Mouse (Mus musculus) left cerebral cortex, adult 2 months (tissue): ENCODE measurements around the gene Ltbp1. TPM values are rescaled to one million over a fixed set of nuclear protein-coding genes. Genes with fewer than 3 reads are reported as not detected.

ENCODE experiments used
- DNase-seq, 2 experiments: peaks; one replicate each; pipeline ENCODE4 v3.0.0; 2021 to 2022; ENCODE audit warnings: low spot score in 2 of 2, mixed read lengths in 1 of 2; ENCODE audit errors: extremely low spot score in 1 of 2
- H3K27ac ChIP-seq: fragments of 200-600 bp; 2 replicates; pipeline ENCODE4 v1.8.1; 2022
- H3K4me3 ChIP-seq: fragments of 200-600 bp; 2 replicates; pipeline ENCODE4 v1.8.1; 2022
- CTCF ChIP-seq: fragments of 200-600 bp; IDR thresholded peaks from 2 replicates; pipeline ENCODE4 v1.8.1; 2022; ENCODE audit warnings: antibody characterized with exemption, mild to moderate bottlenecking, moderate library complexity
- intact Hi-C: fragments of 180-260 bp; cut with DNase I; formaldehyde crosslinking; loops from one replicate; pipeline ENCODE4 v1.15.1; 2025
- total RNA-seq, 2 experiments: library from RNA; stranded (reverse); gene quantifications; 2 replicates each; pipeline ENCODE4 v1.2.3; 2021

Ltbp1 gene
- total RNA-seq, 2 experiments from 2014 or later, result 8.5 to 9.3 TPM

DNA sequence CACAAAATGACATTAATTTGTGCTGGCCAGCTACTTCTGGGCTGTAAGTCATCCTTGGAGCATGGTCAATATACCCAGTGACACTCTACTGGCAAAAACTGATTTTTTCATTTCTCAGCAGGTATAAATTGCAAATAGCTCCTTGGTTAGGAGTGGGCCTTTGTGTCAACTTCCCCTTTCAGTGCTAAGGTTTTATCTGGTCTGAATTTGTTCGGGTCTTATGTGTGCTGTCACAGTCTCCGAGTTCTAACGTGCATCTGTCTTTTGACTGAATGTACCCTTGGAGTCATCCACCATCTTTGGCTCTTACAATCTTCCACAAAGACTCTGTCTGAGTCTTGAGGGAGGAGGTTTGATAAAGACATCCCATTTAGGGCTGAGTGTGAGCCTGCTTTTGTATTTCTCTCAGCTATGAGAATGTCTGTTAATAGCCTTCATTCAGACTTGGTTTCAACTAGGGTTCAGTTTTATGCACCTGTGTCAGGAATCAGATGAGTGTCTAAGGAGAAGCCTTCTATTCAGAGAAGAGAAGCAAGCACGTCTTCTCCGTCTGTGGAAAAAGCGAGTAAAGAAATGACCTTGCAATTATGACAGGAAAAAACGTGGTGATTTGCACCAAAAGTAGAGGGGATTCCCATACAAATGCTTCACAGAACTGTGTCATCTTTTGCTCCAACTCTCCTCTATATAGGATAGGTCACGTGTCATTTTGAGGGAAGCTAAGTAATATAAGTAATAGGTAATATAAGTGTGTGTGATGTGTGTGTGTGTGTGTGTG is 181.6 kb downstream of the Ltbp1 start:
- TF ChIP-seq CTCF, result no peak
- intact Hi-C loops, result no loop called here
- H3K27ac ChIP-seq, result no peak overlapping the region
- DNase-seq, result no peak
- H3K4me3 ChIP-seq, result no peak overlapping the region

DNA sequence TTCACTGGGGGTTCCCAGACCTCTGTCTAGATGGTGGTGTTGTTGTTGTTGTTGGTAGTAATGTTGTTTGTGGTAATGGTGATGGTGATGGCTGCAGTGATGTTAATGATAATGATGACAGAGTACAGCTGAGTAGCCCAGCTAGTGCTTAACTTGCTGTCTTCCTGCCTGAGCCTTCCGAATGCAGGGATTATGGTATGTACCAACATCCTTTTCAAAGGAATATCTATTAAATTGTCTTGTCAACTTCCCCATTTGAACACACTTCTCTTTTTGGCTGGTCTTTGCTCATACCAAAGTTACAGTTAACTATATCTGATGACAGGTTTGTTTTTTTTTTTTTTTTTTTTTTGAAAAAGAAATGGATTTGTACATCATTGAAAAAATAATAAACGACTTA is 191.6 kb downstream of the Ltbp1 start:
- DNase-seq, result no peak
- TF ChIP-seq CTCF, result no peak
- intact Hi-C loops, result no loop called here
- no peak overlapping the region for H3K27ac ChIP-seq
- no peak overlapping the region for H3K4me3 ChIP-seq

DNA sequence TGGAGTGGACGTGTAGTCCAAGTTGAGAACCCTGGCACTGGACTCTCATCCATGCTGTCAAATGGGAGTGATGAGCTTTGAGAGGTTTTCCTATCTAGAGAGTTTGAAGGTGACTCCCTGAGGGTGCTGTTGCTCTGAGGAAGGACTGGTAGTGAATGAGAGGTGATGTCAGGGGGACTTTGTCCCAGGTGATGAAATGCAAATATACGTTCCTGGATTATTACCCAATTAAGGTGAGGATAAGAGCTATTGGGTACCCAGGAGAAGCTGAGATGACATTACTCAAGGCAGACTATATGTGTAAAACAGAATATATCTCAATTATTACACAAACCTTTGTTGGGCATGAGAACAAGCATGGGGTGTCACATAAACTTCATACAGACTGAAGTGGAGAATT is 193.4 kb downstream of the Ltbp1 start:
- TF ChIP-seq CTCF, result no peak
- no peak for DNase-seq
- no peak overlapping the region for H3K27ac ChIP-seq
- H3K4me3 ChIP-seq, result no peak overlapping the region
- intact Hi-C loops, result no loop called here

DNA sequence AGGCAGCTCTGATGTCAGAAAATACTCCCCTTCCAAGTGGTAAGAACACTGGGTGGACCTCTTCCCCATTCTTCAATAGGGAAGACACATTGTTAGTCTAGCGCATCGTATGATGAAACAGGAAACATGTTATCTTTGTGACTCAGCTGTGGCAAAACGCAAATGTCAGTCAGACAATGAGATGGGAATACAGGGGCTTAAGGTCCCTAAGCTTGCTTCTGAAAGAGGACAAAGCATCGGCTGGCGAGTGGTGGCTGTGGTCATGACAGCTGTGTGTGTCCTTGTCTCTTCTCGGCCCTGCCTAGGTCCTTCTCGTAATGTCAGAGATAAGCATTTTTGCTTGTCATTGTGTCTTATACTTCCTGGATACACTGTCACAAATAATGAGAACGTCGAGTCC is 194.3 kb downstream of the Ltbp1 start:
- no peak for TF ChIP-seq CTCF
- intact Hi-C loops, result no loop called here
- Histone ChIP-seq H3K27ac (no peak overlapping the region), H3K4me3 (no peak overlapping the region)
- DNase-seq, result no peak

DNA sequence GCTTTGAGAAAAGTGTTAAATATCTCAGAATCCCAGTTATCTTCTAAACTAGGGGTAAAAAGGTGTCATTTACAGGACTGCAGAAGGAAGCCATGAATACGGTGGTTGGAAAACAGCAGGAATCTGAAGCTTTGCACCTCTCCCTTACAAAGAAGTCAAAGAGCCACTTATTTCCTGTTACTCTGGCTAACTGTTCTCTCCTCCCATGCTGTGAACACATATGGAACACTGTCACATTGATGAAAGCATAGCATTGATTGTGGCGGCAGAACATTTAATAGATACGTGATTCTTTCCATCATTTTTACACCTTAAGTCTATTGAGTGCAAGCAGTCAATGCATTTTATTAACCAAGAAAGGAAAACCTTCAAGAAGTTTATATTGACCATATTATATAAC is 196.9 kb downstream of the Ltbp1 start:
- intact Hi-C loops, result no loop called here
- TF ChIP-seq CTCF, result no peak
- Histone ChIP-seq H3K4me3 (no peak overlapping the region), H3K27ac (no peak overlapping the region)
- no peak for DNase-seq

DNA sequence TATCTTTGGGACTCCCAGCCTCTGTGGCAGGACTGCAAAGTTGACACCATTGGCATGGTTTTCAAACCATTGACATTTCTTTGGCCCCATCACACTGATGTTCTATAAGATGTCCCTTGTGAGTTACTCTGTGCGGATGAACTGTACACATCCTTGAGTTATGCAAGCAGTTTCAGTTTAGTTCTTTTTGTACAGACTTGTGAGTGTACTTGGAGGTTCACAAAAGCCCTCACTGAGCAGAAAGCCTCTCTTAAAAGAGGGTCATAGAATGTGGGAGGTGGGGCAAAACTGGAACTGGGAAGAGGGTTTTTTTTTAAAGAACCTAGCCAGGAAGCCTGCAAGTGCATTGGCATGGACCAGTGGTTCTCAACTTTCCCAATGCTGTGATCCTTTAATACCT is 198.7 kb downstream of the Ltbp1 start:
- Histone ChIP-seq H3K4me3 (no peak overlapping the region), H3K27ac (no peak overlapping the region)
- DNase-seq, result no peak
- intact Hi-C loops, result no loop called here
- no peak for TF ChIP-seq CTCF

DNA sequence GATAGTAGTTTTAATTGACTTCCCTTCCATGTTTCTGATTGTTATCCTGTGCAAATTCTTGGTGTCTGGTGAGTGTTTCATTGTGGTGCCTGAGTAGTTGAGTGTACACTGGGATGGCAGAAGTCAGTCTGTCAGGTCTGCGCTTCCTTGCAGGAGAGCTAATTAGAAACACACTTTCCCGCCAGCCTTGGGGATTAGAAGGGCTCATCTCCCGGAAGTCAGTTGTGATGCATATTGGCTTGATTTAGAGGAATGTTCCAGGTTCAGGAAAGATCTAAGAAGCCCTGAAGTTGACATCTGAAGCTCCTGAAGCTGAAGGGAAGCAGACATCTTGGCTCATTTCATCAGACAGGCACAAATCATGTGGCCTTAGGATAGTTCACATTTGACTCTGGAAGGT is 200.9 kb downstream of the Ltbp1 start:
- no peak for TF ChIP-seq CTCF
- DNase-seq, result no peak
- intact Hi-C loops, result no loop called here
- Histone ChIP-seq H3K4me3 (no peak overlapping the region), H3K27ac (no peak overlapping the region)

DNA sequence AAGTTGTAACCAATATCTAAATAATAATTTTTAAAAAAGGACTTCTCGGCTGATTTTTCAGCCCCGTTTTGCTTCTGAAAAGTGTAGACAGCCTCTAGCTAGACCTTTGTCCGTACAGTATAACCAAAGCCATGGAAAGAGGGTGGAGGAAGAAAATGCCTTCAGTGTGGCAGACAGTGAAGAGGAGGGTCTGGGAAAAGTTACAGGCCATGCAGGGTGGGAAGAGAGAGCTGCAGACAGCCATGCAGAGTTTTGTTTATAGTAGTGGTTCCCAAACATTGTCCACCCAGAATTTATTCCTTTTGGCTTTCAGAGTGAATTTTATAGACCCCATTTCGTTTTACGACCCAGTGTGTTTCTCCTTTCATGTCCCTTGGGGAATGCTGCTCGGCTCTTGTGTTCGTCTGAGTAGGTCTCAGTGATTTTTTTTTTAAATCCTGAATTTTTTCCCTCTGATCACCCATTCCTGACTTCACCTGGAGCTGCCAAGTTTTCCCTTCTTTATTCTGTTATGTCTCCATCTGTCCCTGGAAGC is 202.9 kb downstream of the Ltbp1 start:
- DNase-seq, result no peak
- intact Hi-C loops, result no loop called here
- Histone ChIP-seq H3K4me3 (no peak overlapping the region), H3K27ac (no peak overlapping the region)
- TF ChIP-seq CTCF, result no peak; the same call in 1 of the 2 replicates

DNA sequence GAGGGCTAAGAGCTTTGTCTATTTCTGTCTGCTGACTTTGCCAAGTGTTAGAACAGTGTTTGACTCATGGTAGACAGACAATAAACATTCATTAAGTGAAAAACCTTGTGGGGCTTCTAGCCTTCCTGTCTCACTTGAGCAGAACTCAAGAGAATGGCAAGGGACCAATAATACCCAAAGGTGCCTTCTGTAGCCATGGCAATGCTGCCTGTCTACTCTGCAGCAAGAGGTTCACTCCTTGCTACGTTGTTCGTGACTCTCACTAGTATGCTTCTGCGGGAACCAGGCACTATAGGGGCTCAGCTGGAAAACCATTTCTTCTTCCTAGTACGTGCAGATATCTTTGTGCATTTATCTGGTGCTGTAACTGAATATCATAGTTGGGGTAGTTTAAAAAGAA is 205.2 kb downstream of the Ltbp1 start:
- intact Hi-C loops, result no loop called here
- Histone ChIP-seq H3K4me3 (no peak overlapping the region), H3K27ac (no peak overlapping the region)
- TF ChIP-seq CTCF, result no peak
- DNase-seq, result no peak

DNA sequence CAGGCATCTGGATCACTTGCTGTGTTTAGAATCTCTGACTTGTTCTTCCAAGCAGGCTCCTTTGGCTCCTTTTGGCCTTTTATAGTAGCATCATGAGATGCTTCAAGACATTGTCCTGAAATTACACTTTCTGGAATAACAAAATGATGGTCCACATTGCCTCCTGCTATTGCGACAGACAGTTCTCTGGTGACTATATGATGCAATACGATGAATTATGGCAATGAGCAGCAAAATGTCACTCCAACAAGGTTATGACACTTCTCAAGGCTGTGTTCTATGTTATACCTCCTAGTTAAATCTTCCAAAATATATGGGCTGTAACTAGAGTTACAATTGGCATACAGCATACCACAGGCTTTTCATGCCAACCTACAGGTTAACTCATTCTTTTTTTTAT is 211.0 kb downstream of the Ltbp1 start:
- Histone ChIP-seq H3K27ac (no peak overlapping the region), H3K4me3 (no peak overlapping the region)
- no peak for TF ChIP-seq CTCF
- no peak for DNase-seq
- intact Hi-C loops, result no loop called here

DNA sequence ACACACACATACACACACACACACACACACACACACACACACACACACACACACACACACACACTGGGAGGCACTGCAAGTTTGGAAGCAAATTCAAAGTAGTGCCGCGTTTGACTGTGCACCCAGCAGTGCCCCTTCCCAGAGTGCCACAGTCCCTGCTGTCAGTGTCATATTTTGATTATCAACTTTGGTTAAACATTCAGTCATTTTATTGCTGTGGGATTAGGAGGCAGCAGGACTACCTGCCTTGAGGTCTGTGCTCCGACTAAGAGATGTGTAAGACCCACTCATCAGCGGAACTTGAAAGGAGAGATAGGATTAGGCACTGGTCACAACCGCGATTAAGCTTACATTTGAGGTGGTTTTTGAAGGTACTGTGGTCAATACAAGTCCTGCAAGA is 213.3 kb downstream of the Ltbp1 start:
- intact Hi-C loops, result no loop called here
- H3K4me3 ChIP-seq, result no peak overlapping the region
- H3K27ac ChIP-seq, result no peak overlapping the region
- TF ChIP-seq CTCF, result no peak
- no peak for DNase-seq

DNA sequence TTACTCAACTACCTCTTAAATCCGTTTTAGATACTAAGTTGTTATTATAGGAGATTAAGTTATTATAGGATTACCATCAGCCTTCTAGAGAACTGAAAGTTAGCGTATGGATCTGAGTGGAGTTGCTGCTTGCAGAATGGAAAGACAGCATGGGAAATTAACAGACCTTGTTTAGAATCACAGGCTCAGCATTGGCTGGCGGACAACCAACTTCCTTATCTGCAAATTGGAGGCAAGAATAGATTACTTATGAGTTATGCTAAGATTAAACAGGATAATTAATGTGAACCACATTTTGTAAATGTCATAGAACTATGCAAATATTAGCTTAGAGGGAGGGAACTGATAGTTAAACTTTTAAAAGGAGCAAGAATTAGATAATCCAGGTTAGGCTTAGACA is 223.0 kb downstream of the Ltbp1 start:
- no peak overlapping the region for H3K4me3 ChIP-seq
- no peak overlapping the region for H3K27ac ChIP-seq
- intact Hi-C loops, result no loop called here
- no peak for TF ChIP-seq CTCF
- DNase-seq, result no peak

DNA sequence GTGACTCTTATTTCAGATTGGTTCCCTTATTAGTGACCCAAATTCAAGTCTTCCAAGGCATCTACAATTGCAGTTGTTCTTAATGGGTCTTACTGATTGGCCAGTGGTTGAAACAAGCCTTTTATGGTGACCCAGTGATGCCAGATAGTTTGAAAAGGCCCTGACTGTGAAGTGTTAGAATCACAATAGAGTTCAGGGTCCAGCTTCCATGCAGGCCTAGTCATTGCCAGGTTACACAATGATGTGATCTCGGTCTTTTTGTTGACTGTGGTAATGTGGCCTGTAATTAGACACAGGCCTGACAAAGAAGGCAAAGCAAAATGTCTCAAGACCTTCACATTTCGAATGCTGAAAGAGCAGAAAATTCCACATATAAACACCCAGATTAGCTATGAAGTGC is 227.8 kb downstream of the Ltbp1 start:
- no peak for TF ChIP-seq CTCF
- Histone ChIP-seq H3K27ac (no peak overlapping the region), H3K4me3 (no peak overlapping the region)
- no peak for DNase-seq
- intact Hi-C loops, result no loop called here
